Mouse (Mus musculus): Measurements from ENCODE around the gene Ntrk2. TPM values are rescaled to one million over a fixed set of nuclear protein-coding genes. Genes with fewer than 3 reads are reported as not detected.

Gene Ntrk2
- 1.3 TPM for polyA plus RNA-seq (2014; fragmentation: Illumina TruSeq; extraction: RNeasy Lipid Tissue Mini Kit (QIAGEN cat#74804); ENCODE audit: low read depth, low replicate concordance)

GRCm38 (mm10) chr13:58806397-58806892, at the start of gene Ntrk2:
TSS of gene Ntrk2 (plus strand) at chr13:58806569.

Other genes with a start within 250 kb of the Ntrk2 start
- gene Slc28a3, start 195.7 kb upstream of the Ntrk2 start, polyA plus RNA-seq (2014; fragmentation: Illumina TruSeq; extraction: RNeasy Lipid Tissue Mini Kit (QIAGEN cat#74804); ENCODE audit: low read depth, low replicate concordance): not detected

All from liver, adult 10 weeks (tissue).